Mouse (Mus musculus): ENCODE measurements at regions not wholly inside any gene's neighbourhood (a gene's known extent, or its start where the extent isn't known, plus 50 kb on each side); places are given as distances from the start of the nearest gene placed in this dataset.

DNA sequence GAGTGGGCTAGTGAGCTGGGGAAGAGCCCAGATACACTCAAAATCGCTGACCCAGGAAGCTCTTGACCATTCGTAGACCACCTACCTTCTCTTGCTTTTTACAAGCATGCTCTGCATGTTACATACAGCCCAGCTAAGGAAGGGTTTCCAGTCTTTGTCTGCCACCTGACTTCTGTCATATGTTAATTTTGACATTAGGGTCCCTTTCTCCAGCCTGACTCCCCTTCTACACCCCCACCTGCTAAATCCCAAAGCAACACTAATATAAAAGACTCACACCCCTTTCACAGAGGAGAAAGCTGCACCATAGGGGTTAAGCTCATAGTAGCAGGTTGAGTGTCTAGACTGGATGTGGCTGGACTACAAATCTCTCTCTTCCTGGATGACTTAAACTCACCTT is 248.8 kb downstream of the Pdcd6ip start:
- TF ChIP-seq CTCF (IDR thresholded peaks at IDR 0.05; ENCODE audit: low read depth) (no peak), EP300 (optimal IDR thresholded peaks at IDR 0.05) (no peak)

Measured in stomach, postnatal 0 days (tissue).